Mouse (Mus musculus) right cerebral cortex, postnatal 25 days (tissue): ENCODE results near the gene Rab11a.
"Not testable (repeated sequence)": the region's sequence is repeated elsewhere in the genome, so short reads cannot be mapped to it uniquely, and the experiment has no call there.

Experiments
- DNase-seq: peaks from one replicate; pipeline ENCODE4 v3.0.0; 2022

Gene Rab11a

GRCm38 (mm10) chr9:64739001-64739400 is 1.4 kb upstream of the Rab11a start:
- DNase-seq: no peak

DNA sequence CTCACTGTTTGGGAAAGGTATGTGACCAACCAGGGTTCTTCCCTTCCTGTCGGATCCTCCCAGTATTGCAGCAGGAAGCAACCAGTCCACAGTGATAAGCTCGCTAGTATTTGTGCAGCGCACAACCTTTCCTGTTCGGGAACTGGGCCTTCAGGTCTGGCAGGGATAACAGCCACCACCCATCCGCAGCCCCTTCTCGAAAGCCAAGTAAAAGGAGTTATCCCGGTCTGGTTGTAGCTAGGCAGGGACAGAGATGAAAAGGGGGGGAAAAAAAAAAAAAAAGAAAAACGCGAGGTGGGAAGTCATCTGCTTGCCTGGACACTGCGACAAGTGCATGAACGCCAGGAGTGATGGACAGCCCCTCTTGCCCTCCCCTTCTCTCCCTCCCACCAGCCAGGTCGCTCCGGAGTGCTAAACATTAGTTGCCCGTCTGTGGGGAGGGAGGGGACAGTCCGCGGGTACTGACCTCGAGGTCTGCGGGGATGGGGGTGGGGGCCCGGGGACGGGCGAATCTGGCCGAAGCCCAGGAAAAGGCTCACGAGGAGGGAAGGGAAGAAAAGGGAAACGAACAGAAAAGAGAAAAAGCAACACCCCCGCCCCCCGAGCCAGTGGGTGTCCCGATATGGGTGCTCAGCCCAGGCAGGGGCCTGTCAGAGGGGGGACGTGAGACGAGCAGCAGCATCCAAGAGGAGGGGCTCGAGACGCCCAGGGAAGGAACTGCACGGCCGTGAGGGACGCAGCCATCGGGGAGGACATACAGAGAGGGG is 736 bp downstream of the Rab11a start:
- DNase-seq: peak; percentile 42

DNA sequence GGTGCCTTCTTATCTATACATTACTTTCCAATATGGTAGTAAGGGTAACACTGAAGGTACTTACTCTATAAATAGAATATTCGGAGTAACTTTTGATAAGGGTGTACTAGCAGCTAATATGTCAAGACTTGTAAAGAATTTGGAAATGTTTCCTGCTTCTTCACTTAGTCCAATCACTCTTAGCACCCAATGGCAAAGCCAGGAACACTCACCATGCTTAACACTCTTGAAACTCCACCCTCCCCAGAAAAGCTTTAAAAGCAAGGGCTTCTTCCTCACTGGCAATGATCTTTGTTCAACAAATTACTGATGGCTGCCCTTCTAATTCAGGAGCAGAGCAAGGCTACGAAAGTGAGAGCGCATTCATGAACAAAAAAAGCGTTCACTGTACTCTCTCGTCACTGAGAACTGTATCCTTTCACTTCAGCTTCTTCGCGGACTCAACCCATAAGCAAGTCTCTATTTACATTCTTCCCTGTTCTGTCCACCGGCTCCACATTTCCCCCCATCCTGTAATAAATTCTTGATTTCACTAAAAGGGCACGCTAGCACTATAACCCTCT is 1.4 kb downstream of the Rab11a start:
- no peak for DNase-seq

- not testable (repeated sequence) for DNase-seq
These were observed 2.6 kb downstream of the Rab11a start for GRCm38 (mm10) chr9:64734992-64735391.

DNA sequence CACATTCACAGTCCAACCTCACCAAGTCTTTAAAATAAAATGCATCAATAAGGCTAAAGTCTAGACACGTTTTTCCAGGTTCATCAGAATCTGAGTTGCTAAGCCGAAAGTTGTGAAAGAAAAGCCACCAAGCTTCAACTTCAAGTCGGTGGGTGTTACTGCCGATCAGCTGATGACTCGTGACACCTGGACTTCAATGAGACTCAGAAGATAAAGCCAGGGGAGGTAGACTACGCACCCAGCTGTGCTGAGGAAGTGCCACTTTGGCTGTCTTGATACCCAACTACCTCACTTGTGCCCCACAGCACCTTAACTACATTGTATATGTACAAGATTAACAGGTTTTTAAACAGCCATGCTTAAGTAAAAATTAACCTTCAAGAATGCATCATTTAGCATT is 3.4 kb downstream of the Rab11a start:
- DNase-seq: no peak

DNA sequence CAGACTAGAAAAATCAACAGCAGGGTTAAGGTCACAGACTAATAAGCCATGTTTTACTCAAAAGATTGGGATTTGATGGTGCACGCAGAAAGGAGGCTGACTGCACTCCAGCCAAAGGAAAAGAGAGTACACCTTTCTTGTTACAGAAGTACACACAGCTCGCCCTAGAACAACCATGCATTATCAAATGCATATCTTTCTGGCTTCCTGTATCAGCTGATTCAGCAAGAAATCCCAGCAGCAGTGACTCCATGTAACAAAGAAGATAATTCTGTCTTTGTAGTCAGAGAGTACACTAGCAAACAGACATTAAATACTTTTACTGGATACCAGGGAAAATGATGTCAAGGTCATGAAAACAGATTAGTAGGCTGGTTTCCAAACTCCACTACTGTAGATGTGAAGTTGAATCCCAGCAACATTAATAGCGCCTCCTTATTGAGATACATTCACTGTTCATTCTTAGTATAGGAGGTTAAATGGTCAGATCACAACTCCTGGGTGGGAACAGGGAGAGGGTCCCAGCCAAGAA is 6.5 kb downstream of the Rab11a start:
- no peak for DNase-seq

DNA sequence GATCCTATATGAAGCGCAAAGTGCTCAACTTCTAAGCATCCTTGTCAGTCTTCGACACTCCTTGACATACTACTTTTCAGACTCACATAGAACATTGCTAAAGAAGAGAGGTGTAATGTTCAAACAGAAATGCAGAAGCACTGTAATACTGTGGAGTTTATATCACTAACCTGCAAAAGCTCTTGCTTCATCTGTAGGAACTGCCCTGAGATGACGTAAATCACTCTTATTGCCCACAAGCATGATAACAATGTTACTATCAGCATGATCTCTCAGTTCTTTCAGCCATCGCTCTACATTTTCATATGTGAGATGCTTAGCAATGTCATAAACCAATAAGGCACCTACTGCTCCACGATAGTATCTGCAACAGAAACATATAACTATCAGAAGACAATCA is 11.1 kb downstream of the Rab11a start:
- DNase-seq: no peak

- DNase-seq: no peak
These were observed 17.9 kb downstream of the Rab11a start for GRCm38 (mm10) chr9:64719526-64720163.

DNA sequence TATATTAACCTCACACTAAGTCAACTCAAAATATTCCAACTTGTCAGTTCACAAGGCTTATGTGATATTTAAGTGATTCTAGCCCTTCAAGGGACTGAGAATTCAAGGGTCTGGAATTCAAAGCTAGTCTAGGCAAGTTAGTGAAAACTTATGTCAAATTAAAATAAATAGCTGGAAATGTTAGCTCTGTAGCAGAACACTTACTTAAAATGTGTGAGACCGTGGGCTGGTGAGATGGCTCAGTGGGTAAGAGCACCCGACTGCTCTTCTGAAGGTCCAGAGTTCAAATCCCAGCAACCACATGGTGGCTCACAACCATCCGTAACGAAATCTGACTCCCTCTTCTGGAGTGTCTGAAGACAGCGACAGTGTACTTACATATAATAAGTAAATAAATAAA is 27.3 kb downstream of the Rab11a start:
- DNase-seq: not testable (repeated sequence)

- DNase-seq: no peak
These were observed 33.3 kb downstream of the Rab11a start for GRCm38 (mm10) chr9:64704073-64704840.

GRCm38 (mm10) chr9:64703420-64703965 is 34.1 kb downstream of the Rab11a start:
- DNase-seq: no peak

- peak; percentile 49 for DNase-seq
These were observed 34.6 kb downstream of the Rab11a start for GRCm38 (mm10) chr9:64702937-64703336.

GRCm38 (mm10) chr9:64702391-64702790 is 35.2 kb downstream of the Rab11a start:
- no peak for DNase-seq

DNA sequence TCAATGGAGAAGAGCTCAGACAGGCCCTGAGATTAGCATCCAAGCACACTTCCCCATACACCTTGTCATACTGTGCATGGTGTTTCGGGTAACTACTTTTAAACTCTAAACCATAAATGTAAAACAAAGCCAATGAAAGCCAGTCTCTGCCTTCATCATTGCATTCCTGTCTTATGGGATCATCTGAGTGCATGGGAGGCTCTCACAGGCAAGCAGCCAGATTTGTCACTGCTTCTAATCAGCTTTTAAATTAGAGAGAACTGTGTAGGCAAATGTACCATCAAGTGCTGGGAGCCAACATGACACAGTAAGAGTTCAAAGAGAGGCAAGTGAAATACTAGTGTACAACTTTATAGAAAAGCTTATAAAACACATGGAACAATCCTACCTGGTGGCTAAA is 35.9 kb downstream of the Rab11a start:
- DNase-seq: no peak

DNA sequence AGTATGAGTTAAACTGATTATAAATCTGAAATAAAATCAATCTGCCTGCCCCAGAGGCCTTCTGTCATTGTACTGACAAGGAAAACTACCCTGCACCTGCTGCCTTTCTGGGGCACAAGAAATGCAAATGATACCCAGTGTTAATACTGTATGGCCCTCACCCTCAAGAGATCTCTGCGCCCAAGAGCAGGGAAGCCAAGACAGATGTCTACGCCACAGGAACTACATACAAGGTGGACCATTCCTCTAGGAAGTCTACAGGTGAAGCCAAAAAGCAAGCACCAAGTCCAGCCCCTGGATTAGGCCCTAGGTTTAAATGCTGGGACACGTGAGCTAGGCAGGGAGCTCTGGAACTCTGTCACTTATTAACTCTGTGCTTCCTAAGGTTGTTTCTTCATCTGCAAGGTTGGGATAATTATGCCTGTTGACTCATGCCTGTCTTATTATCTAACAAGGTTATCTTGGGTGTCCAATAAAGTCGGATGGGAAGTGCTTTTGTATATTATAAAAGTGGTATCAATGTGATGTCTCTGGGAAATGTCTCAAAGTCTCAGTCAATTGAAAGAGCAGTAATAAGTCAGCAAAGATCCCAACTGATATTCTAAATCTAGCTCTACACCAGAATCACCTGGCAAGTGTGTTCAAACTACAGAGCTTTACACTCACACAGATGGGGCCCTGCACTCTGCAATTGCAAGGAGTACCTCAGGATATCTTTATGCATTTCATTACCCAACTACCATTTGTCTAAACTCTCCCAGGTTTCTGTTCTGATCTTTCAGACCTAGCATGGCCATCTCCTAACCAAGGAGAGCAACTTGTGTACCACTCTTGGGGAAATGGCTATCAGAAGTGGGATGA is 36.9 kb downstream of the Rab11a start:
- DNase-seq: no peak

- DNase-seq: no peak
These were observed 39.0 kb downstream of the Rab11a start for GRCm38 (mm10) chr9:64698586-64698985.

- DNase-seq: no peak
These were observed 39.9 kb downstream of the Rab11a start for GRCm38 (mm10) chr9:64697677-64698076.

DNA sequence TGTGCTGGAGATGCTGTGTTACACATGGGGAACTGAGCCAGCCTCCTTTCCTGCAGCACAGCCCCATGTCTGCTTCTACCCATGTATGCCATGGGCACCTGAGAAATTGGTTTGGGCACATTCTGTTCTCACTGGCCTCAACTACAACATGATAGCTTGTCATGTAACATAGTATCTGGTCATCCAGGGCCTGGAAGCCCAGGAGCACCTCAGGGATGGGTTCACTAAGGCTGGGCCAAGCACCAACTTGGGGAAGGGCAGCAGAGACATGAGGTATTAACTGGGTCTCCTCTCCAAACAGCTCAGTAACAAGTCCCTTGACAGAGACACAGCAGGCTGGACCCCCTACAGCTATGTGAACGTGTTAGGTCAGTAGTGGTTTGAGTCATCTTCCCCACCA is 40.6 kb downstream of the Rab11a start:
- no peak for DNase-seq

DNA sequence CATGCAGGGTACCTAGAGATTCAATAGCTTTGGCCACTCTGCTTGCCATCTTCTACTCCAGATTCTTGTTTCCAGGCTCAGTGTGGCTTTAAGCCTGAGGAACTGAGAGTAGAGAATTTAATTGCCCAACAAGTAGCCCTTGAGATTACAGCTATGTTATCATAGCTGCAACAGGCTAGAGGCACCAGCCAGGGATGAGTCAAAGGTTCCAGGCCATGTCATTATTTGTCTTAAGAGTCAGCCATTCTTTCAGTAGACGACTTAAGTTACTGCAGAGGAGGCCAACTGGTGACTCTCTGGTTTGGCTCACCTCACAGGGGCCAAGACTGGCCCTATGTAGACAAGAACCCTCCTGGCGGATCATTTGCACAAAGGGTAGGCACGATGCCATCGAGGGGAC is 41.2 kb downstream of the Rab11a start:
- no peak for DNase-seq

- DNase-seq: no peak
These were observed 42.3 kb downstream of the Rab11a start for GRCm38 (mm10) chr9:64695266-64695665.

GRCm38 (mm10) chr9:64693094-64693493 is 44.5 kb downstream of the Rab11a start:
- no peak for DNase-seq

DNA sequence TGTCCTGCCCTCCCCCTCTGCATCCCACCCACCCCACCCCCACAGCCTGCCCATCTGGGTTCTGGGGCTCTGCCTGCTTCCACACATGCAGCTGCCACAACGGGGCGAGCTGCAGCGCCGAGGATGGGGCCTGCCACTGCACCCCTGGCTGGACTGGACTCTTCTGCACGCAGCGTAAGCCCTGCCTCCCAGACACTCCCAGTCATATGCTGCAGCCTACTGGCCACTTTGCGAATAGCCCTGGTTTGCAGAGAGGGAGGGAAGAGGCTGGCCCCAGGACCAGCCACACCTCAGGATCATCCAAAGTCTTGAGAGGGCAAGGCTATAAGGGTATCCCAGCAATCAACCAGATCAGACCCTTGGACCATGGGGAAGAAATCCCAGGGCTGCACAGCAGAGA is 46.4 kb downstream of the Rab11a start:
- peak; percentile 46 for DNase-seq
